Mouse (Mus musculus) heart, postnatal 0 days (tissue): ENCODE data around the gene Gm10097.

Experiments
- CTCF ChIP-seq: IDR thresholded peaks from 2 replicates; pipeline ENCODE4 v1.5.1; 2016; ENCODE audit warnings: antibody characterized with exemption, control low read depth, low read depth
- EP300 ChIP-seq: IDR thresholded peaks from 2 replicates; pipeline ENCODE4 v1.6.1; 2016; ENCODE audit warnings: antibody characterized with exemption, low read depth

- TF ChIP-seq CTCF (no peak), EP300 (no peak)
Observed at GRCm38 (mm10) chr10:5083716-5084115, 14.7 kb downstream of the Gm10097 start.
